Mouse (Mus musculus) heart, adult 2 months (tissue): ENCODE measurements around the gene 1700102P08Rik.
A peak's percentile ranks its signal among the peaks of the same experiment; 100 is the strongest.

ENCODE experiments used
- CTCF ChIP-seq: fragments of 200-600 bp; IDR thresholded peaks from 2 replicates; pipeline ENCODE4 v1.8.1; 2022; ENCODE audit warnings: antibody characterized with exemption, mild to moderate bottlenecking, moderate library complexity
- EP300 ChIP-seq: fragments of 200-500 bp; IDR thresholded peaks from 2 replicates; pipeline ENCODE4 v1.6.1; 2011; ENCODE audit warnings: low read depth, low read length, control low read depth; ENCODE audit not compliant: insufficient read depth
- POLR2A ChIP-seq: fragments of 200-500 bp; IDR thresholded peaks from 2 replicates; pipeline ENCODE4 v1.6.1; 2011; ENCODE audit warnings: mild to moderate bottlenecking, low read depth, low read length, control low read depth; ENCODE audit not compliant: insufficient read depth

GRCm38 (mm10) chr9:108450292-108451169 lies 57.9 kb downstream of the 1700102P08Rik start:
- no peak for TF ChIP-seq POLR2A
- TF ChIP-seq CTCF, result no peak
- TF ChIP-seq EP300, result 0 out of 2 replicates have a peak, but pooled peaks have one; percentile 7
